Mouse (Mus musculus): ENCODE measurements around the gene Sgsm1.

- TF ChIP-seq CTCF (IDR thresholded peaks at IDR 0.05; ENCODE audit: low read depth) (no peak), EP300 (IDR thresholded peaks at IDR 0.05; ENCODE audit: low read depth) (no peak)
Measured at GRCm38 (mm10) chr5:113330202-113330601, 19.6 kb upstream of the Sgsm1 start.
